Mouse (Mus musculus): ENCODE results near the gene 1700029H14Rik. TPM values are rescaled to one million over a fixed set of nuclear protein-coding genes. Genes with fewer than 3 reads are reported as not detected.
A peak's percentile ranks its signal among the peaks of the same experiment; 100 is the strongest.

The 1700029H14Rik gene
- total and polyA plus RNA-seq, 2 experiments from 2014 or later = 0.30 to 2.8 TPM

DNA sequence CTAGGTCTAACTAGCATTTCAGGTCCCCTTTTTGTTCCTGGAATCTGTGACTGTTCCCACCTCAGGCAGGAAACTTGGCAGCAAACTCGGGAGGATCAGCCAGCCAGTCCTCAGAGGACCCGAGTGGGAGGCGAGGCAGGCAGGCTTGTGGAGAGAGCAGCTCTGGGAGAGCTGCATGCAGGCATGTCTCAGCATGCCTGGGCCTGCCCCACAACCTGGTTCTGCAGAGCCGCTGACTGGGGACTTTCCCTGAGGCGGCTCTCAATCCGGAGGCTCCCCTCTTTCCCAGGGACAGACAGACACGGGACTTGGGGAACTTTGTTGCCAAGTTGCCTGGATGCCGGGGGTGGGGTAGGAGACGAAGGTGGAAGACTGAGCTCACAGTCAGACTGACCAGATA is 13.4 kb downstream of the 1700029H14Rik start:
- Histone ChIP-seq H3K4me1 (ENCODE audit: insufficient read depth, low read length) (no peaks in the 10 kb centered on the region), H3K9me3 (ENCODE audit: low read length) (no peaks in the 10 kb centered on the region), H3K4me3 (ENCODE audit: low read length) (no peak overlapping the region), H3K36me3 (ENCODE audit: insufficient read depth, low read length) (no peaks in the 10 kb centered on the region), H3K27ac (no peak overlapping the region), H3K4me2 (ENCODE audit: low read depth, low read length) (no peak overlapping the region), H3K27me3 (ENCODE audit: insufficient read depth, low read length) (no peaks in the 10 kb centered on the region), H3K9ac (replicated peaks; ENCODE audit: low read length) (no peak overlapping the region)
- 36% methylated on average over 9 of the region's 9 CpGs for WGBS
- DNase-seq (ENCODE audit: low spot score) (no peak), ATAC-seq (no peak)
- TF ChIP-seq CTCF (IDR thresholded peaks at IDR 0.05; ENCODE audit: low read depth) = no peak

GRCm38 (mm10) chr8:13548235-13548634 is 14.0 kb downstream of the 1700029H14Rik start:
- H3K9me3 ChIP-seq (ENCODE audit: low read length) = no peaks in the 10 kb centered on the region
- ATAC-seq = 0 out of 2 replicates have a peak, but pooled peaks have one; percentile 46
- H3K4me1 ChIP-seq (ENCODE audit: insufficient read depth, low read length) = no peaks in the 10 kb centered on the region
- no peak overlapping the region for H3K4me3 ChIP-seq (ENCODE audit: low read length)
- no peak overlapping the region for H3K9ac ChIP-seq (replicated peaks; ENCODE audit: low read length)
- no peaks in the 10 kb centered on the region for H3K27me3 ChIP-seq (ENCODE audit: insufficient read depth, low read length)
- no peaks in the 10 kb centered on the region for H3K36me3 ChIP-seq (ENCODE audit: insufficient read depth, low read length)
- 52% methylated on average over 4 of the region's 4 CpGs for WGBS
- peak; percentile 75 for TF ChIP-seq CTCF (IDR thresholded peaks at IDR 0.05; ENCODE audit: low read depth)
- DNase-seq (ENCODE audit: low spot score) = peak; percentile 63
- H3K4me2 ChIP-seq (ENCODE audit: low read depth, low read length) = no peak overlapping the region
- no peak overlapping the region for H3K27ac ChIP-seq

DNA sequence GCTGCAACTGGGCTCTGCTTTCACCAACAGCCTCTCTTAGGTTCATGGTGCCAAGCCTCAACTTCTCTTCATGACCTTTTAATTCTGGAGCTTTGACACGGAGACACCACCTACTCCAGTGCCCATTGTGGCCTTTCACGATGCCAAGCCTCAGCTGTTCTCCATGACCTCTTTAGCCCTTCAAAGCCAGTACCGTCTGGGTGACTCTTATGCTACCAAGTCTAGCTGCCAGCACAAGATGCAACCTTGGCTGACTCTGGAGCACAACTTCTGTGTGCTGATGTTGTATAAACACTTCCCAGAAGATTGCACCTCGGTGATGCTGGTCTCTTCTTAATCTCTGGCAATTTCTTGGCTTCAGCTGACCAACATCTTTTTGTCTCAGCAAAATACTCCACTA is 15.8 kb downstream of the 1700029H14Rik start:
- TF ChIP-seq CTCF (IDR thresholded peaks at IDR 0.05; ENCODE audit: low read depth) = no peak
- ATAC-seq (no peak), DNase-seq (ENCODE audit: low spot score) (no peak)
- Histone ChIP-seq H3K9ac (replicated peaks; ENCODE audit: low read length) (no peak overlapping the region), H3K4me2 (ENCODE audit: low read depth, low read length) (no peak overlapping the region), H3K27ac (no peak overlapping the region), H3K4me3 (ENCODE audit: low read length) (no peak overlapping the region), H3K4me1 (ENCODE audit: insufficient read depth, low read length) (no peaks in the 10 kb centered on the region), H3K9me3 (ENCODE audit: low read length) (no peaks in the 10 kb centered on the region), H3K27me3 (ENCODE audit: insufficient read depth, low read length) (no peaks in the 10 kb centered on the region), H3K36me3 (ENCODE audit: insufficient read depth, low read length) (no peaks in the 10 kb centered on the region)
- 81% methylated on average over 4 of the region's 4 CpGs for WGBS

DNA sequence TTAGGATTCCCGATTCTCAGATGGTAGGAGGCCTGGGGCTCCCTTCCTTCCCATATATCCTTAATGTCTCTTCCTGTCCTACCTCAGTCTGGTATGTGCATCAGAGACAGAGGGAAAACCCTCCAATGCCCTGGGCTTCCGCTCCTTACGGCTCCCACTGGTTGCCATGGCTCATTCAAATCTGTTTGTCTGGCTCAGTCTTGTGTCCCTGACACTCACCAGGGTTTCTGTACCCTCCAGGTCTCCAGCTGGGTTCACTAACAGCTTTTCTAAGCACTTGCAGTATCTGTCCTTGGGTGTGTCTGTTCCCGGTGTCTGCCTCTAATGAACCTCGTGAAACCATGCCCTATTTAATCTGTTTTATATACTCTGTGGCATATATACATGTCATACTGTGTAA is 20.7 kb downstream of the 1700029H14Rik start:
- Histone ChIP-seq H3K4me3 (ENCODE audit: low read length) (no peak overlapping the region), H3K27me3 (ENCODE audit: insufficient read depth, low read length) (no peaks in the 10 kb centered on the region), H3K27ac (no peak overlapping the region), H3K9me3 (ENCODE audit: low read length) (no peaks in the 10 kb centered on the region), H3K9ac (replicated peaks; ENCODE audit: low read length) (no peak overlapping the region), H3K36me3 (ENCODE audit: insufficient read depth, low read length) (no peaks in the 10 kb centered on the region), H3K4me1 (ENCODE audit: insufficient read depth, low read length) (no peaks in the 10 kb centered on the region), H3K4me2 (ENCODE audit: low read depth, low read length) (no peak overlapping the region)
- WGBS = 56% methylated on average over 5 of the region's 5 CpGs
- DNase-seq (ENCODE audit: low spot score) = no peak
- TF ChIP-seq CTCF (IDR thresholded peaks at IDR 0.05; ENCODE audit: low read depth) = no peak
- no peak for ATAC-seq

DNA sequence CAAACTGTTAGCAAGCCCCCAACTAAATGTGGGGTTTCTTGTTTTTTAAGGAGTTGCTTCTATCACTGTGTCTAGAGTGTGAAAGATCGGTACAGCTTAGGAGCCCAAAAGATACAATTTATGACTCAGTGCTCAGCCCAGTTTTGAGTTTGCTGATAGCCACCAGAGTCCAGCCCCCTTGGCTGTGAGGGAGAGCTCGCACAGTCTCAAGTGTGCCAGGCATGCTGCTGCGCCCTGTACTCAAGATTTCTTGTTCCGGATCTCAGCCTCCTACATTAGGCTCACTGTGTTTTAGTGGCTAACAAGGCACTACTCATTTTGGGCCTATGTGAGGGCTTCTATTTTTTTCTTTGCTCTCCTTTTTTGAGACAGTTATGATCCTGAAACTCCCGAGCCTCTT is 22.1 kb downstream of the 1700029H14Rik start:
- no peak overlapping the region for H3K4me2 ChIP-seq (ENCODE audit: low read depth, low read length)
- no peak overlapping the region for H3K27ac ChIP-seq
- 88% methylated on average over 5 of the region's 5 CpGs for WGBS
- H3K36me3 ChIP-seq (ENCODE audit: insufficient read depth, low read length) = no peaks in the 10 kb centered on the region
- H3K4me1 ChIP-seq (ENCODE audit: insufficient read depth, low read length) = no peaks in the 10 kb centered on the region
- H3K9me3 ChIP-seq (ENCODE audit: low read length) = no peaks in the 10 kb centered on the region
- no peak for ATAC-seq
- no peak for DNase-seq (ENCODE audit: low spot score)
- H3K9ac ChIP-seq (replicated peaks; ENCODE audit: low read length) = no peak overlapping the region
- H3K27me3 ChIP-seq (ENCODE audit: insufficient read depth, low read length) = no peaks in the 10 kb centered on the region
- TF ChIP-seq CTCF (IDR thresholded peaks at IDR 0.05; ENCODE audit: low read depth) = no peak
- no peak overlapping the region for H3K4me3 ChIP-seq (ENCODE audit: low read length)

DNA sequence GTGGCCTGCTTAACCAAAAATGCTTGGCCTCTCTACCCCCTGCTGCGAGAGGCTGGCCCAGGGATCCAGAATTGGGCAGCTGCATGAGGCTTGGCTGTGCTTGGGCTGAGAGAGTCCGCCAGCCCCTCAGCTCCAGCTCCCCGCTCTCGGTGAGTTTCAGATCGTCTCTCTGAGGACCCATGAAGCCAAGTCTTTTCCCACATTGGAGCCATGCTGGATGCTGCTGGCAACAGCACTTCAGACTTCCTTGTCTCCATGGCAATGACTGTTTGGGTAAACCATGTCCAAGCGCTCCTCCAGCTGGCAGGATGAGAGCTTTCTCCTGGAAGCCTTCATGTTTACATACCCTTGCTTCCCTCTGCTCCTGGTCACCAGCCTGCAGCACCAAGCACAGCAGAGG is 23.4 kb downstream of the 1700029H14Rik start:
- peak; percentile 84 for DNase-seq (ENCODE audit: low spot score)
- Histone ChIP-seq H3K4me3 (ENCODE audit: low read length) (no peak overlapping the region), H3K4me2 (ENCODE audit: low read depth, low read length) (no peak overlapping the region), H3K9ac (replicated peaks; ENCODE audit: low read length) (no peak overlapping the region), H3K27ac (no peak overlapping the region), H3K4me1 (ENCODE audit: insufficient read depth, low read length) (no peaks in the 10 kb centered on the region), H3K27me3 (ENCODE audit: insufficient read depth, low read length) (no peaks in the 10 kb centered on the region), H3K9me3 (ENCODE audit: low read length) (no peaks in the 10 kb centered on the region), H3K36me3 (ENCODE audit: insufficient read depth, low read length) (no peaks in the 10 kb centered on the region)
- ATAC-seq = peak; percentile 89
- WGBS = 36% methylated on average over 6 of the region's 6 CpGs
- peak; percentile 25; the same call in 1 of the 2 replicates for TF ChIP-seq CTCF (IDR thresholded peaks at IDR 0.05; ENCODE audit: low read depth)

DNA sequence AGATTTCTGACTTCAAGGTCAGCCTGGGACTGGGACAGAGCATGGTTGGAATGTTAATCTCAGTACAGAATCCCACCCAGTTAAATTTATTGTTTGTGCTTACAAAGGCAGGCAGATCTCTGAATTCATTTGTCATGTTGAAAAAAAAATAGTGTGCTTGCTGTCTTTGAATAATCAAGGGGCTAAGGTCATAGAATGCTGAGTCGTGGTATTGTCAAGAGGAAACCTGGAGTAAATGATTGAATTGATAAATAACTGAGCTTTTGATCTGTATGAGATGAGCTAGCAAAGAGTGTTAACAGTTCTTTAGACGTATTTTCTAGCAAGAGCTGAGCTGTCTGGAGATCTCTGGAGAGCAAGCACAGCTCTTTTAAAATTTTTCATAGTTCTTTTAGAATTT is 25.2 kb downstream of the 1700029H14Rik start:
- no peak for TF ChIP-seq CTCF (IDR thresholded peaks at IDR 0.05; ENCODE audit: low read depth)
- Histone ChIP-seq H3K36me3 (ENCODE audit: insufficient read depth, low read length) (no peaks in the 10 kb centered on the region), H3K4me1 (ENCODE audit: insufficient read depth, low read length) (peaks cover 2% of the 10 kb centered on the region; the same call in 1 of the 2 replicates), H3K27ac (no peak overlapping the region), H3K9ac (replicated peaks; ENCODE audit: low read length) (no peak overlapping the region), H3K9me3 (ENCODE audit: low read length) (no peaks in the 10 kb centered on the region), H3K4me3 (ENCODE audit: low read length) (no peak overlapping the region), H3K4me2 (ENCODE audit: low read depth, low read length) (no peak overlapping the region), H3K27me3 (ENCODE audit: insufficient read depth, low read length) (no peaks in the 10 kb centered on the region)
- WGBS = 46% methylated on average over 2 of the region's 2 CpGs
- DNase-seq (ENCODE audit: low spot score) (no peak), ATAC-seq (no peak)
